Mouse (Mus musculus): ENCODE measurements around the gene Ckmt2. TPM values are rescaled to one million over a fixed set of nuclear protein-coding genes. Genes with fewer than 3 reads are reported as not detected.

Ckmt2 gene
- total RNA-seq, 2 experiments from 2014 or later = 318 to 430 TPM

- DNase-seq = no peak
These were observed 2.9 kb downstream of the Ckmt2 start for GRCm38 (mm10) chr13:91873734-91874329.

GRCm38 (mm10) chr13:91868577-91868976 lies 8.1 kb downstream of the Ckmt2 start:
- no peak for DNase-seq

GRCm38 (mm10) chr13:91858835-91859234 lies 17.9 kb downstream of the Ckmt2 start:
- DNase-seq = peak; percentile 33

GRCm38 (mm10) chr13:91857427-91857826 lies 19.3 kb downstream of the Ckmt2 start:
- no peak for DNase-seq

GRCm38 (mm10) chr13:91854412-91854811 lies 22.3 kb downstream of the Ckmt2 start:
- DNase-seq = no peak

- DNase-seq = no peak
These were observed 48.8 kb downstream of the Ckmt2 start for GRCm38 (mm10) chr13:91827876-91828275.

- no peak for DNase-seq
These were observed 50.6 kb downstream of the Ckmt2 start for GRCm38 (mm10) chr13:91826066-91826465.

GRCm38 (mm10) chr13:91824845-91825550 lies 51.7 kb downstream of the Ckmt2 start:
- DNase-seq = peak; percentile 70

- DNase-seq = no peak
These were observed 53.0 kb downstream of the Ckmt2 start for GRCm38 (mm10) chr13:91823735-91824134.

- no peak for DNase-seq
These were observed 62.0 kb downstream of the Ckmt2 start for GRCm38 (mm10) chr13:91814670-91815069.

GRCm38 (mm10) chr13:91809476-91809875 lies 67.2 kb downstream of the Ckmt2 start:
- DNase-seq = no peak

- no peak for DNase-seq
These were observed 68.7 kb downstream of the Ckmt2 start for GRCm38 (mm10) chr13:91807874-91808575.

- DNase-seq = peak; percentile 87
These were observed 69.4 kb downstream of the Ckmt2 start, which contains the start of gene Zcchc9 for GRCm38 (mm10) chr13:91807155-91807839. Gene Zcchc9 (minus strand): TSS chr13:91807705.

Other genes starting within 250 kb of the Ckmt2 start
- gene Acot12, start 135.4 kb downstream of the Ckmt2 start, total RNA-seq (2021) = under 1 TPM; 0.09 to 0.27 TPM
- gene Zcchc9, start 69.2 kb downstream of the Ckmt2 start, total RNA-seq (2021) = 10 to 100 TPM; 13.9 to 17.0 TPM